Mouse (Mus musculus) cortical plate, adult 2 months (tissue): ENCODE results near the gene Dlk2. TPM values are rescaled to one million over a fixed set of nuclear protein-coding genes. Genes with fewer than 3 reads are reported as not detected.

Source experiments
- H3K27ac ChIP-seq: fragments of 200-500 bp; 2 replicates; pipeline ENCODE4 v1.5.1; 2012; ENCODE audit warnings: low read length, control low read depth, inconsistent platforms; ENCODE audit not compliant: insufficient read depth
- H3K4me1 ChIP-seq: fragments of 200-500 bp; 2 replicates; pipeline ENCODE4 v1.6.1; 2011; ENCODE audit warnings: low read length; ENCODE audit not compliant: control insufficient read depth, insufficient read depth
- H3K4me3 ChIP-seq: fragments of 200-500 bp; 2 replicates; pipeline ENCODE4 v1.5.1; 2011; ENCODE audit warnings: mild to moderate bottlenecking, low read length, control low read depth; ENCODE audit not compliant: insufficient read depth
- CTCF ChIP-seq: fragments of 200-500 bp; IDR thresholded peaks from 2 replicates; pipeline ENCODE4 v1.5.1; 2011; ENCODE audit warnings: mild to moderate bottlenecking, control low read depth, low read length; ENCODE audit not compliant: insufficient read depth; ENCODE audit errors: extremely low read depth
- POLR2A ChIP-seq: fragments of 200-500 bp; IDR thresholded peaks from 2 replicates; pipeline ENCODE4 v1.6.1; 2011; ENCODE audit warnings: mild to moderate bottlenecking, low read length, control low read depth; ENCODE audit not compliant: insufficient read depth; ENCODE audit errors: extremely low read depth
- polyA plus RNA-seq: library from polyadenylated mRNA; depleted of rRNA; stranded (reverse); fragments of >200 nt; gene quantifications from 2 replicates; pipeline ENCODE4 v1.2.3, GENCODE M21; 2012

Dlk2 gene
- polyA plus RNA-seq, 1 experiment = 127 TPM

DNA sequence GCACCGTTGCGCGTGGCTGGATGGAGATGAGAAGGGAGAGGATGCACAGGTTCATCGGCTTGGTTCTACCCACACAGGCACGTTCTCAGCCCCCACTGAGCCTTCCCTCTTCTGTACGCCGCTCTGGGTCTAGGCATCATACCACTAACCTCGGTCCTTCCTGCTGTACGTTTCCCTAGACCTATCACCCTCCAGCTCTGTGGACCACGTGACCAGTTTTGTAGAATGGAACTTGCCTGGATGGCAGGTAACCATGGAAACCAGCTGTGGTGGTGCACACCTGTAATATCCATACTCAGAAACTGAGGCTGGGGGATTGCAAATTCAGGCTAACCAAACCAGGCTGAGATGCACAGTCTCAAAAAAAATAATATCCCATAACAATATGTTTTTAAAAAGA is 13.3 kb downstream of the Dlk2 start:
- TF ChIP-seq CTCF = no peak
- TF ChIP-seq POLR2A = no peak
- Histone ChIP-seq H3K27ac (no peak overlapping the region), H3K4me1 (no peaks in the 10 kb centered on the region)

DNA sequence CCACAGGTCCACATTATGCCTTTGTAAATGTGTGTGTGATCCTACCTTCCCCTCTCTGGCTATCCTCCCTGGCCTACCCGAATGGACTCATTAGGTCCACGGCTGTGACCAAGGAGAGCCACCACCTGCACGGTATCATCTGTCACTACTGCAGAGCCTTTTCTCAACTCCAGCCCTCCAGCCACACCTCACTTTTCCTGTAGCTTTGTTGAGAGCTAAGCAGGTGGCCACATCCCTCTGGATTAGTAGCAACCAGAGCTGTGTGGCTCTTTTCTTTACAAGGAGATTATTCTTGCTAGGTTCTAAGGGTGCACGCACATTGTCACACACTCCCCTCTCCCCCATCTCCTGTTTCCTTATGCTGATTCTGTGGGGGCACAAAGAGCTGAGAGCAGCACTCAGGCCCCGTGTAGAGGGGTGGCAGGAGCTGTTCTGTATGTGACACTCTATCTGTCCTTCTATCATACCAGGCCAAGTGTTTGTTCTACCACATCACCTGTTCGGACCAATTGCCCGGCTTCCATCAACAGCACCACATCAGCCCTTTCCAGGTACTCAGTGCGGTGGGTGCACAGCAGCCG is 16.0 kb downstream of the Dlk2 start:
- no peaks in the 10 kb centered on the region for H3K4me1 ChIP-seq
- TF ChIP-seq POLR2A (no peak), CTCF (no peak)
- no peak overlapping the region for H3K27ac ChIP-seq
- no peak overlapping the region for H3K4me3 ChIP-seq

More for the DNA sequence above, 13.3 kb downstream of the Dlk2 start:
- no peak overlapping the region for H3K4me3 ChIP-seq

DNA sequence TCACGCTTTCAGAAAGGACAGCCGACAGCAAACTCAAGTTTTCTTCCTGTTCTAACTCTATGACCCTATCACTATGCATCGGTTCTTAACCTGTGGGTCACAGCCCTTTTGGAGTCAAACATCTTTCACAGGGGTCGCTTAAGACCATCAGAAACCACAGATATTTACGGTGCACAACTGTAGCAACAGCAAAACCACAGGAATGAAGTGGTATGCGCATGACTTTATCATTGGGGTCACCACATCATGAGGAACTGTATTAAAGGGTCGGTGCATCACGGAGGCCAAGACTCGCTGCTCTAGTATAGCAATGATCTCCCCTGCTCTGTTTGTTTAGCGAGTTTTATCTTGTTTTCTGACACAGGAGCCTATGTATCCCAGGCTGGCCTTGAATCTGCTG is 18.6 kb downstream of the Dlk2 start:
- Histone ChIP-seq H3K4me1 (no peaks in the 10 kb centered on the region), H3K27ac (no peak overlapping the region), H3K4me3 (no peak overlapping the region)
- TF ChIP-seq POLR2A (no peak), CTCF (no peak)

DNA sequence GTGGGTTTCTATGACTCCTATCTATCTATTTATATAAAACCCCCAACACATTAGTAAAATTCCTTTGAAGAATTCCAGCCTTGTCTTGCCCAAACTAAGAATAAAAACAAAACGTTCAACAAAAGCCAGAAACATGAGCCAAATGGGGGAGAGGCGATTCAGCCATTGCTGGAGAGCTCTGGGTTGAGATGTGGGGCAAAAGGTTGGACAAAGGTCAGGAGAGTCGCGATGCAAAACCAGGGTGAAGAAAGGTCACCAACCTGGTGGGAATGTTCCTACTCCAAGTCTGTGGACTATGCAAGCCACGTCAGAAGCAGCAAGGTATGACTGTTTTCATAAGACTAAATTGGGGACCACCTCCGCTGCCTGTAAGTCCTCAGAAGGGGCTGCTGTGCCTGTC is 23.3 kb downstream of the Dlk2 start:
- no peak overlapping the region for H3K27ac ChIP-seq
- TF ChIP-seq CTCF (no peak), POLR2A (no peak)
- no peaks in the 10 kb centered on the region for H3K4me1 ChIP-seq

DNA sequence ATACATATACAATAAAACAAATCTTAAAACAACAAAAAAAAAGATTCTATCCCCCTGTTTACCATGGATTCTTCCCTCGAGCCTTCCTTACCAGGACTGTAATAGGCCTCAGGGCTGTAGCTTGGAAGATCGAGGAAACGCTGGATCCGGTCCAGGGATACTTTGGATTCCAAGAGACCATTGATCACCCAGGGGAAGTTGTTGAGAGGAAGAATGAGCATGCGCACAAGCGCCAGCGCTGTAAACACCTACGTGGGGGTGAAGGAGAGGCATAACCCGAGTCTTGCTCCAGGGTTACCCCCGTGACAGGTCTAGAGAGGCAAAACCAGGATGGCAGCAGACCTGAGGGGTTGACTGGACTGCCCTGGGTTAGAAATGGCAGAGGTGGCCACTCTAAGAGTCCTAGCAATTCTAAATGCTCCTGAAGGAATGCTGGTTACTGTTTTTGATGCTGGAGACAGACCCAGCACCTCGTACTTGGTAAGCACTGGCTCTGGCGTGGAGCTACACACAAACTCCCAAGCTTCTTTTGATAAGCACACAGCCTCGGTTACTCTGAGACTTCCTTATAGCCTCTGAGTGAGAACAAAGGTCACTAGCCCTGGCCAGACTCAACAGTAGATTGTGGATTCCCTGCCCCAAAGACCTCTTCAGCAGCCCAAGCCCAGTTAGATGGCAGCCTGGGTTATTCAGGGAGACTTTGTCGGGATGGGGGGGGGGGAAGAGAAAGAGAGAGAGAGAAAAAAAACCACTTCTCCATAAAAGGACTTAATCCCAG is 25.0 kb downstream of the Dlk2 start:
- H3K27ac ChIP-seq = no peak overlapping the region
- no peaks in the 10 kb centered on the region for H3K4me1 ChIP-seq
- TF ChIP-seq CTCF = no peak
- TF ChIP-seq POLR2A = no peak
- no peak overlapping the region for H3K4me3 ChIP-seq

More for the DNA sequence above, 23.3 kb downstream of the Dlk2 start:
- H3K4me3 ChIP-seq = no peak overlapping the region

DNA sequence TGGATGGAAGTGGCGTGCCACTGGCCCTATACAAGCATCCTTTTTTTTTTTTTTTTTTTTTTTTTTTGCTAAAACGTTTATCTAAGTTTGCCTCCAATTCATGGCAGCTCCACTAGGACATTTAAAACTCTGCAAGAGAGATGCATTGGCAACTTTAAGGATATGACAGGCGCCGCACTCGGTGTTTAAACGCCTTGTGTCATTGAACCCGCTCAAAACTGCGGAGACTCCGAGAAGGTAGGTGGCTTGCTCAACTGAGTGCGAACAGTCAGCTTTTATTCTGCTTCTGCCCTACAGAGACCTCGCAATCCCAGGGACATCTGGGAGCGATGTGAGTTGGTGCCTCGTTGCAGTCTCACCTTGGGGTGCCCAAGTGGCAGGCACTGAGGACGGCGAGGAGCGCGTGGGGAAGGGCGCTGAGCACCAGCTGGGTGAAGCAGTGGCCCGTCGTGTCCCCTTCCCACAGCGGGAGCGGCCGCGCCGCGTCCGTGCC is 30.2 kb downstream of the Dlk2 start:
- Histone ChIP-seq H3K27ac (peak overlapping the region; percentile 69), H3K4me3 (peak overlapping the region; percentile 77), H3K4me1 (no peaks in the 10 kb centered on the region)
- no peak for TF ChIP-seq POLR2A
- TF ChIP-seq CTCF = no peak

DNA sequence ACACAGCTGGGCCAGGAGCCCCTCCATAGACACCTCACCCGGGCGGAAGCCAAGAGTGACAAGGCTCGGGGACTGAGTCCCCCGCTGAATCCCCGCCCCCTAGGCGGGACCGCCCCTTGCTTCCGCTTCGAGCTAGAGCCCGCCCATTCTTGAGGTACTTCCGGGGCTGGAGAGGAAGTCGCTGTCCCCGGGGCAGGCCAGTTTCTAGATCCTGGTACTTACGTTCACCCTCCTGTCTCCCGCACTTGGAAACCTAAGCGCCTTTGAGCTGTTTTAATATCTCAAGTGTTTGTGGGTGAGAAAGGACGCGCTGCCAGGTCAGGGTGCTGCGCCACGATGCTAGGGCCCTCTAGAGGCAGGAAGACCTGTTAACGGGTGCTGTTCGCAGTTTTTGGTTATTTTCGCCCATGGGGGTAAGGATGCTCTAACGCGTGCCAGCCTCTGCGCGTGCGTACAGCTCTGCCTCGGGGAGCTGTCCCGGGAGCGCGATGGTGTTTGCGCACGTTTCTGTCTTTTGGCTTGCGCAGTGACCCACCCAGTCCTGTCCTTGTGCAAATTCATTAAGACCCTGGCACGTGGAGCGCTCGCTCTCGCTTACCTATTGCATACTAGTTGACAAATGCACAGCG is 30.8 kb downstream of the Dlk2 start, which contains the start of gene Abcc10:
TSS of gene Abcc10 (minus strand) at position 447 of the 629 bp plus-strand sequence.
- Histone ChIP-seq H3K27ac (peak within 1 kb of the TSS; percentile 77), H3K4me3 (peak within 1 kb of the TSS; percentile 77), H3K4me1 (no peaks in the 10 kb centered on the region)
- TF ChIP-seq POLR2A (peak; percentile 90), CTCF (peak; percentile 27; the same call in 1 of the 2 replicates)

DNA sequence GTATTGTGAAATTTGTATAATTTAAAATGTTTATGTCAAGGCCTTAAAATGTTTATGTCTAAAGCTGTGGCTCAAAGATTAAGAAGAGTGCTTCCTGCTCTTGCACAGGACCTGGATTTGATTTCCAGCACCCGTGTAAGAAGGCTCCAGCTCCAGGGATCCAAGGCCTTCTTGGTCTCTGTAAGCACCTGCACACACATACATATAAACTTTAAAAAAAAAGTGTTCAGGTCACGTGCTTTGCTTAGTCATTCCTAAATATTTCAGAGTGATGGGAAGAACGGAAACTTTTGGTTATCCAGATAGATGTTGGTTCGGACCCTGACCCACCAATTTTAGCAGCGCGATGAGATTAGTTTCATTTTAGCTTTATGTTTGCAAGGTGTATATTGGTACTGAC is 31.5 kb downstream of the Dlk2 start:
- TF ChIP-seq POLR2A (no peak), CTCF (no peak)
- Histone ChIP-seq H3K4me1 (no peaks in the 10 kb centered on the region), H3K27ac (no peak overlapping the region), H3K4me3 (peak overlapping the region; percentile 77; the same call in 1 of the 2 replicates)

DNA sequence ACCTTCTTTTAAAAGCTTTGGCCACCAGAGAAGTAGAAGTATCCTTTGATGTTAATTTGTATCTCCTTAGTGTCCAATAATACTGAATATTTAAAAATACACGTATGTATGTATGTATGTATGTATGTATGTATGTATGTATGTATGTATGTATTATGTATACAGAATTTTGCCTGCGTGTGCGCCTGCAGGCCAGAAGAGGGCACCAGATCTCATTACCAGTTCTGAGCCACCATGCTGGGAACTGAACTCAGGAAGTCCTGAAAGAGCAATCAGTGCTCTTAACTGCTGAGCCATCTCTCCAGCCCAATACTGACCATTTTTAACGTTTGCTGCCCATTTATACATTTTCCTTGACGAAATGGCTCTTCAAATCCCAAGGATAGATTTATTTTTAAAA is 39.3 kb downstream of the Dlk2 start:
- Histone ChIP-seq H3K4me3 (no peak overlapping the region), H3K27ac (no peak overlapping the region), H3K4me1 (no peaks in the 10 kb centered on the region)
- no peak for TF ChIP-seq POLR2A
- no peak for TF ChIP-seq CTCF

DNA sequence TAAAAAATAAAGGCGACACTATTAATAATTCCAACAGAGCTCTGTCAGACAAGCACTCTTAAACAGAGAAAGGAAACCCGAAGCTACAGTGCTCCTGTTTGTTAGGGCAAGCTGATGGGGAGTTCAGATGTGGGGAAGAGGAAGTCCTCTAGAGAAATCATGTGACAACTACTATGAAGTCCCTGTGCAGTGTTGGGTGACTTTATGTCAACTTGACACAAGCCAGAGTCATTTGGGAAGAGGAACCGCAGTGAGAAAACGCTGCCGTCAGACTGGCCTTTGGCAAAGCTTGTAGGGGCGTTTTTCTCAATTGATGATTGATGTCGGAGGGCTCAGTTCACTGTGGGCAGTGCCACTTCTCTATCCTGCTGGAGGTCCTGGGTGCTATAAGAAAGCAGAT is 44.0 kb downstream of the Dlk2 start:
- Histone ChIP-seq H3K4me3 (no peak overlapping the region), H3K4me1 (no peaks in the 10 kb centered on the region), H3K27ac (no peak overlapping the region)
- TF ChIP-seq CTCF (no peak), POLR2A (no peak)
